Mouse (Mus musculus): ENCODE measurements around the gene Mtmr2.
"Not testable (repeated sequence)": the region's sequence is repeated elsewhere in the genome, so short reads cannot be mapped to it uniquely, and the experiment has no call there.

Mtmr2 gene

DNA sequence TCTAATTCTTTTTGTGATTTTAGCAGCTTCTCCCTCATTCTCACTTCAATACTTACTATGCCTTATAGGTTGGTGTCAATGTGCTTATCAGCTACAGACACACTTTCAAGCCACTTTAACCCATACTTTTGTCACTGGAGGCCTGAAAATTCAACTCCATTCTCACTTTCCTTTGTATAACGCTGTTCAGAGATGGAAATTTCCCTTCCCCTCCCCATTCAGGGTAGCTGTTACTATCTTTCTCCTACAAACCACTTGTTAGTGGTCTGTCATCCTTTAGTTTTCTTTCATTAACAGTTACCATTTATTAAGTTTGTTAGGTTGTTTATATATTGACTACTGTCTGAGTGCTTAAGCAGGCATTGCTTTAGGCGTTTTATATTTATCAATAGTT lies at the start of gene Mtmr2:
Gene Mtmr2, plus strand, starts transcription at position 7 of the 394 bp plus-strand sequence.
- no peak for DNase-seq

DNA sequence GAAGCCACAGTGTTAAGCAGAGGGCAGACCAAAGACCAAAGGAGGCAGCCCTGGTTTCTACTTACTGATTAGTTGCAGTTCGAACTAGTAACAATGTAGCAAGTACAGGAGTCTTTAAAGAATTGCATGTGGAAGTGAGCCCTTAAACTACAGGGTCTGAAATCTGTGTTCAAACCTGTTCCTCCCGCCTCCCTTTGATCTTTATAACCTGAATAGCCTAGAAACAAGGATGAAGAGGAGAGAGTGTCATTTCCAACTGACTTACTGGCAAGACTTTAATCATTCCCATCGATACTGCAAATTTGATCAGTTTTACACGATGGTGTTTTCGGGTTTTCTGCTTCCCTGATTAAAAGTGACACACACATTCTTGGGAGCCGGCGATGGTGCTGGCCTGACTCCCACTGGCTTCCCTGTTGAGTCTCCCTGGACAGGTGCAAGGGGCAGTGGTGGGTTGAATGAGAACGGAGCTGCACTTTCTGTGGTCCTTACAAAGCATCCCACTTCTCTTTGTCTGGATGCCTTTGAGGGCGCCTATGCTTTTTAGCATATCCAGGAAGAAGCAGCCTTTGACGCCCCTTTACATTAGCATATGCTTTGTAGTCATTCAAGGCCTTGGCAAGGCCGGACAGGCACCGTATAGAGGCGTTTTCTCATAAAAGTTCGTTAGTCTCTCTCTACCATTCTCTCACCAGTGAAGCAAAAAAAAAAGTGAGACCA lies 49.0 kb upstream of the Mtmr2 start:
- no peak for DNase-seq

DNA sequence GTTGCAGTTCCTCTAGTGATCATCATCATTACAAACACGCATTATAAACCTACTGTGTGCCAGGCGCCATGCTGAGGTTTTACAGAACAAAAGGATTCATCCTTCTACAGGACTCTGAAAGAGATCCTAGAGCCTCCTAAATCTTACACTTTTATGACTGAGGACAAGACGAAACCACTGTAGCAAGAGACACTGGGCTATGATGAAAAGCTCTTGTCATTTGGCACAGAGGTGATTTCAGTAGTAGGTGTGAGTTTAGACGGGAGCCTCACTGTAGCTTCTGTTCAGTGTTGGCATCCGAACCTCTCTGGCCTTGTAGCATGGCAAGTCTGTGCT lies 48.5 kb upstream of the Mtmr2 start:
- no peak for DNase-seq

DNA sequence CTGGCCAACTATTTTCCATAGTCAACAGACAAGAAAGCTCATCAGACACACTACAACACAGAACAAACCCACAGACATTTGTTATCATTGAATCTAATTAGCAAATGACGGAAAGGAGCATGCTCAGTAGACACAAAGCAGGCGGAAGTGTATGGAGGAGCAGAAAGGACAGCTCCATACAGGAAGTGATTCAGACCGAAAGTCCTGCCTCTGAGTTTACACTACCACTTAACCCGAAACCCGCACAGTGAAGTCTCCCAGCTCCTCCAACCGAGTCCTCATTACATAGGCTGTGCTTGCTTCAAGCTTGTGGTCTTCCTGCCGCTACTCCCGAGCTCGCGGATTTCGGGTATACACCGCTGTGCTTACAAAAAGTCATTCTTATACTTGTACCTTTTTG lies 46.4 kb upstream of the Mtmr2 start:
- DNase-seq, result no peak

DNA sequence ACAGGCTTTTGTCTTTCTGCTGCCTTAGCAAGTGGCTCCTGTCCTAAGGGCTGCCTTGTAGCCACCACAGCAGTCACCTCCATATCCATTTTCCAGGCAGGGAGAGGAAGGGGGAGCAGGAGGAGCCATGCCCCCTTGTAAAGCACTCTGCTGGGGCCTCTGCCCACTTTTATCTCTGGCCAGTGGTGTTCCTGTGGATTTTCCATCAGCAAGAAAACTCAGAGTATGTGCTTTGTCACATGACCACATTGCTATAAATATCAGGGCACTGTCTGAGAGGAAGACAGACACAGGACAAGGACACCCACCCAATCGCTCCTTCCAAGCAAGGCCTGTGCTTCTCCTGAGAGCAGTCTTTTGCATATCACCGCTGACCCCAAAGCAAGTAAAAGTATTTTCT lies 45.1 kb upstream of the Mtmr2 start:
- no peak for DNase-seq

DNA sequence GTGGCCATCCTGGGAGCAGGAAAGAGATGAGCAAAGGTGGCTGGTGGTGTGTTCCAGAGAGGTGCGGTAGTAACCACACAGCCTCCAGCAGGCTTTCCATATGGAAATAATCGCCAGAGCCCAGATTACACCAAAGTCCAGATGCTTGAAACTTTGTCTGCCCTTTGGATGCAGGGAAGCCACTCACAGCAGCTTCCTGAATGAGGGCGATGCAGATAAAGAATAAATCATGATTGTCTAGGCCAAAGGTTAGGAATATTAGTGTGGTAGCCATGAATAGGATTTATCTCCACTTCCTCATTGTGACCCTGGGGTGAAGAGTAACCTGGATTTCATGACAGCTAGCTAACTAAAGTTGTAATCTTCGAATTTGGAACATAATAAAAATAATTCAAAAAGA lies 43.3 kb upstream of the Mtmr2 start:
- no peak for DNase-seq

DNA sequence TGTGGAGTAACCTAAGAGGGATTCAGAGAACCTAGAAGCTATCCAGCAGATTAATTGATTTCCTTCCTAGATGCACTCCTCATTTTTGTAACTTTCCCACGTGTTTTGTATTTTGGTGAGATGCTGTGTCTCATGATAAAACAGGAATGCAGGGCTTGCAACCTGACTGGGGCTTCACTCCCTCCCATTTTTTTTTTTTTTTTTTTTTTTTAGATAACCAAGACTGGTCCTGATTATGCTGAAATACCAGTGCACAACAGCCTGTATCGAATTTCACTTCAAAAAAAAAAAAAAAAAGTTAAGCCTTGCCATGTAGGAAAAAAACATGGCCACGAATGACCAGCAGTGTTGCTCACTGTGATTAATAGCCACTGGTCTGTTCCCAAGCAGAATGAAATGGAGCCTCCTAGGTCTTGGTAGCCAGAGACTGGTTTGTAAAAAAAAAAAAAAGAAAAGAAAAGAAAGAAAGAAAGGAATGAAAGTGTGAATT lies 41.1 kb upstream of the Mtmr2 start:
- no peak for DNase-seq

DNA sequence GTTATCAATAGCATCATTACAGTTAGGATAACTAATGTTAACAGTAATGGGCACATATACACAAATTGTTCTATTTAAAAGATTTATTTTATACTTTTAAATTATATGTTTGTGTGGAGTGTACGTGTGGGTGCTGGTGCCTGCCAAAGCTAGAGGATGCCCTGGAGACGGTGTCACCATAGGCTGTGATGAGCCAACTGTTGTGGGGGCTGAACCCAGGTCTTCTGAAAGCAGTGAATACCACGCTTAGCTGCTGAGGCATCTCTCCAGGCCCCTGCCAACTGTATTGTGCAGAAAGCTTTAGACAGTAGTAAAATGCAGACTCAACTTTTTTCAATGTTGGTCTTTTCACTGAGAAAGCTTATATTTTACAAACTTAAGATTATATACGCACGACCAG lies 38.8 kb upstream of the Mtmr2 start:
- no peak for DNase-seq

DNA sequence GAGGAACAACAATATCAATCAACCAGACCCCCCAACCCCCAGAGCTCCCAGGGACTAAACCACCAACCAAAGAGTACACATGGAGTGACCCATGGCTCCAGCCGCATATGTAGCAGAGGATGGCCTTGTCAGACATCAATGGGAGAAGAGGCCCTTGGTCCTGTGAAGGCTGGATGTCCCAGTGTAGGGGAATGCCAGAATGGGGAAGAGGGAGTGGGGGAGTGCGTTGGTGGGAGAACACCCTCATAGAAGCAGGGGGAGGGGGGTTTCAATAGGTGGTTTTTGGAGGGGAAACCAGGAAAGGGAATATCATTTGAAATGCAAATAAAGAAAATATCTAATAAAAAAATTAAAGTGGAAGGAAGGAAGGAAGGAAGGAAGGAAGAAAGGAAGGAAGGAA lies 32.3 kb upstream of the Mtmr2 start:
- not testable (repeated sequence) for DNase-seq

DNA sequence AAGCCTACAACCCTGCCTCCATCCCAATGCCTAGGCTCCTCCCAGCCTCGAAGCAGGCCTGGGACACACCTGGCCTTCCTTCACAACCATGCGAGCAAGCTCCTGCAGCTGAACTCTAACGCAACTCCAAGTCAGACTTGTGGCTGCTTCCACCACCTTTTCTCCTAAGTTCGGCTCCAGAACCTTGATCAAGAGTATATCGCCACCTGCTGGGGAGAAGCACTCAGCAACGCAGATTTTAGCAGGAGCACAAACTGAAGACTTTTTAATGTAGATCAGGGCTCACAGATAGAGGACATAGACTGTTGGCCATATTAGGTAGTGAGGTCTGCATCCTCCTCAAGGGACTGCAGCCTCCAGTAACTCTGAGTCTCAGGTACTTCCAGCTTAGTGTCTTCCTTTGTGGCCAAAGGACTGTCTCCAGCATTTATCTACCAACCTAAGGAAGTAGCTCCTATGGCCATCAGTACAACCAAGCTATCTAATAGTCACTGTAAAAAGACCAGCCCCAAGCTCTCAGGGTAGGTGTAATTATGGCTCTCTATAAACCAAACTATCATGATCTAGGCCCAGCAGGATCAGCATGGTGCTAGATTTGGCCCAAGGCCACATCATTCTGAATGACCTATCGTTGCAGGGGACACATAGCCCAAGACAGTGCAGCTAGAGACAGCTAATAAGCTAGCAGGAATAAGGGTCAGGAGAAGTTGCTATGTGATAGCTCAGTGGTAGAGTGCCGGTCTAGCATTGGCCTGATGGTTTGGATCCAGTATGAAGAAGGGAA lies 31.7 kb upstream of the Mtmr2 start:
- peak; percentile 63 to 84 for DNase-seq

DNA sequence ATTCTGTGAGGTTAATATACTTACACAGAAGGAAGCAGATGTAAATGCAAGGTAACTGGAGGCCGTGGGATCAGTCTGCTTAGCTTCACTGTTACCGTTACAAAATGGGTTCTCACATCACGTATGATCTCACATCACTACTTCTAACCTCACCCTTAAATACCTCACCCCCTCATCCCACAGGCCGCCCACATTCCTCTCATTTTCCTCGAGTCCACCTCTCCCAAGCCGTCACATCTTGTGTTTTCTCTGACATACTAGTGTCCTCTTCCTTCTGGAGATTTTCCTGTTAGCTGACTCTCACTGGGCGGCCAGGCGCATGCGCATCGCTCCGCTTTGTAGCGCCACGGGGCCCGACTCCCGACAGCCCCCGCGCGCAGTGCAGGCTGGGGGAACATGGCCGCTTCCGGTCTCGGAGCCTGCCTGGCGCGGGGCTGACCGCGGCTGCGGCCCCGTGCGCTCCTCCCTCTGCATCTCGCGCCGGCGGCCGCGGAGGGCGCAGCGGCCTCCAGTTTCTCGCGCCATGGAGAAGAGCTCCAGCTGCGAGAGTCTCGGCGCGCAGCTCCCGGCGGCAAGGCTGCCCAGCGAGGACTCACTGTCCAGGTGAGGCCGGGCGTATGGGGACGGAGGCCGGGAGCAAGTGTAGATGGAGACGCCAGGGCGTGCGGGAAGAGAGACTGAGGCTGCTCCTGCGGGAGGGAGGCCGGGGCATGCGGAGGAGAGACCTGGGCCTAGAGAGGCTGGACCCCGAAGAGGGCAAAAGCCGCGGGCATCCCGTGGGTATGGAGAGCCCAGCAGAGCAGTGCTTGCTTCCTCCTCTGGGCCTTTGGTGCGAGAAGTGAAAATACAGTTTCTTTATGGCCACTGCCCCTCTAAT lies 826 bp downstream of the Mtmr2 start:
- peak; percentile 96 to 97 for DNase-seq

DNA sequence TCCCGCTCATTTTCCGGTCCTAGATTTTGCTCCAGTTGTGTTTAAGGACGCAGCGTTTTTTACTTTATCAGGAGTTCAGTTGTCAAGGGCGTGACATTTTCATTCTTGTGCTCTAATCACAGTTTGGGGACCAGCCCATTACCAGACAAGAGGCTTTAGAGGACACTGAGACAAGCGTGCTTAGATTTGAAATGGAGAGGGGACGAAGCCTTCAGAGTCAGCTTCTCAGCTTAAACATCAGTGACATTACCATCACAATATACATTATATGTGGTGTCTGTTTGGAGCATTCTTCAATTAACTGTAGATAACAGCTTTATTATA lies 1.4 kb downstream of the Mtmr2 start:
- DNase-seq, result no peak

DNA sequence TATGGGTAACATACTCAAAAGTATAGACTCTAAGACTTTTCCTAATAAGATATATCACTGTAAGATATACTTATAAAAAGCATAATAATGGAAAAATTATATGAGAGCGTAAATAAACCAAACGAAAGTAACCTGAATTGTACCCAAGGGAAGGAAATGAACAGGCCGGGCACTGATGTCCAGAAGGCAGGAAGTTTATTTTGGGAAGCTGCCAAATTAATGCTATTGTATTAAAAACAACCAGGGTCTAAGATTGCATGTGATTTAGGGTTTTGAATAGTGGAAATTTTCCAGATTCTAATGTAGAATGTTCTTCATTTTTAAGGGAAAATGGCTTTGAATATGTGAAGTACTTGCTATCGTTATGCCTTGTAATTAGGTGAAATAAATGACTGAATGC lies 4.3 kb downstream of the Mtmr2 start:
- DNase-seq, result no peak

DNA sequence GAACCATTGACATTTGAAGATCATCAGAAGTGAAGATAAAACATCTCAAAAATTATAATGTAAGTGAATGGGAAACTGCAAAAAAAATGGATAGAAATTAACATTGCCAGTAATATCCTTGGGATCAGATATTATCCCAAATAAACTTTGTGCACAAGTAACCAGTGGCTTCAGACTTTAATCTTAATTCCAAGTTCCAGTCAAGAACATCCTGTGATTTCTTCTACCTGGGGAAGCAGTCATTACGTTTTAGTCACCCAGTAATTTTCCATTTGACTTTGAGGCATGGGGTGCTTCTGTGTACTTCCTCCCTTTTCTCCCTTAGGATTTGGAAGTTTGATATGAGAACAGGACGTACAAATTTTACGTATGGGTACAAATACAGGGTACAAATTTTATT lies 12.2 kb downstream of the Mtmr2 start:
- DNase-seq, result no peak

DNA sequence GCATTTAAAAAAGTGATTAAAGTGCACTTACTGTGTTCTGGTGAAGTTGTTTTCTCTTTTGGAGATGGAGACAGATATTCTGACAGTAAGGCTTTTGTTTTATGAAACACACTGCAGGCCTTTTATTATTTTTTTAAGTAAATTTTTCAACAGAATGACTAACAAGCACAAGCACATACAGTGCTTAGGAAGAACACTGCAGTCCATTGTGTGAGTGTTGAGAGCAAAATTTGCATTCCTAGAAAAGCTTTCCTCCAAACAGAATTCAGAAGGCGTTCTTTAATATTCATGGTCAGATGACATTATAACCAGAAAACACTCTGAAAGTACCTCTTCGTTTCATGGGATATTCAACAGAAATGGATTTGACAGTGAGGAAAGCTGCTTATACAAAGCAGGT lies 17.4 kb downstream of the Mtmr2 start:
- no peak for DNase-seq

DNA sequence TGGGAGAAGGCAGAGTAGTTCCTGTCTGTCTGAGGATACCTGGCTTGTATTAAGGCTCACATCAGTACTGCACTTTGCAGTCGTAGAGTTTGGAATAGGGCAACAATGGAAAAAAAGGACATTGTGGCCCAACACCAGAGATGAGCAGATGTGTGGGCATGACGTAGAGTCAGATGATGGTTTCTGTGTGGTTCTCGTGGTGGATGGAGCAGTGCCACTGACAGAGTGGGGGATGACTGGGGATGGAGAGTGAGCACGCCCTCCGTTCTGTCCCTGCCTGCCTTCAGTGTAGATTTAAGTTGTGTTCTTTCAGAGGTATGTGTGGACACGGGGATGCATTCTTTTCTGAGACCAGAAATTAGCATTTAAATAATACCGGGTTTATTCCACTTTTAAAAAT lies 18.4 kb downstream of the Mtmr2 start:
- DNase-seq, result no peak

DNA sequence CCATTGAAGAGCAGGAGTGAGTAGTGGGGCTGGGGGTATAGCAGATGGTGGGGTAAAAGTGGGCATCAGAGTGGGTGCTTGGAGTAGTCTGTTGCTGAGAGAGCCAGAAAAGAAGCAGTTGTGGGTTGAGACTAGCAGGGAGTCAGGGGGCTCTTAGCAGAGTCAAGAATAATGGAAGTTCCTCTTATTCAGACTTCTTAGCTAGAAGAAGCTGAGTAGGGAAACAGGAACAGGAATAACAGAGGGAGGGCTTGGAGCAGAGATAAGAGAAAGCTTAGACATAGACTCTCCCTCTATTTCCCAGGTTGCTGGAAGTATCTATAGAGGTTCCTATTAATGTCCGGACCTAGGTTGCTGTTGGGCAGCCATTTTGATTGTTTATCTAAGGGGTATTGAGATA lies 26.5 kb downstream of the Mtmr2 start:
- no peak for DNase-seq

DNA sequence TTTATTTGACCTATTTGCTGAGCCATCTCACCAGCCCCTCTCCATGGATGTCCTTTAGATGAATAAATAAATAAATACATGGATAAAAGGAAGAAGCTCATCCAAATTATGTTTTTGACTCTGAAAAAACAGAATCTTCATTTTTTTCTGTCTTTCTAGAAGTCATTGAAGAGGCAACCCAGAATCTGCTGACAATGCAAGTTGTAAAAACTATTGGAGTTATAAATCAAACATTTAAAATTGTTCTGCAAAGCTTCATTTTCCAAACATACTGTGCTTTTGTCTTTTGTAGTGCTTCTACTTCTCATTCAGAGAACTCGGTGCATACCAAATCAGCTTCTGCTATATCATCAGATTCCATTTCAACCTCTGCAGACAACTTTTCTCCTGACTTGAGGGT lies 33.8 kb downstream of the Mtmr2 start:
- no peak for DNase-seq

DNA sequence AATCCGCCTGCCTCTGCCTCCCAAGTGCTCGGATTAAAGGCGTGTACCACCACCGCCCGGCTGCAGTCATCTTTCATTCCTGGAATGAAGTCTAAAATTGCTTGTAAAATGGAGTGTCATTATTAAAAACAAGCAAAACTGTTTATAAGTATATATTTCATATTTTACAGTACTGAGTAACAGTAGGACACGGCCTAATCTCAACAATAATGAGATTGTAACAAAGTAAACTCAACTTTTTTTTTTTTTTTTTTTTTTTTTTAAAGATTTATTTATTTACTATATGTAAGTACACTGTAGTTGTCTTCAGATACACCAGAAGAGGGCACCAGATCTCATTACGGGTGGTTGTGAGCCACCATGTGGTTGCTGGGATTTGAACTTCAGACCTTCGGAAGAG lies 42.7 kb downstream of the Mtmr2 start:
- not testable (repeated sequence) for DNase-seq

DNA sequence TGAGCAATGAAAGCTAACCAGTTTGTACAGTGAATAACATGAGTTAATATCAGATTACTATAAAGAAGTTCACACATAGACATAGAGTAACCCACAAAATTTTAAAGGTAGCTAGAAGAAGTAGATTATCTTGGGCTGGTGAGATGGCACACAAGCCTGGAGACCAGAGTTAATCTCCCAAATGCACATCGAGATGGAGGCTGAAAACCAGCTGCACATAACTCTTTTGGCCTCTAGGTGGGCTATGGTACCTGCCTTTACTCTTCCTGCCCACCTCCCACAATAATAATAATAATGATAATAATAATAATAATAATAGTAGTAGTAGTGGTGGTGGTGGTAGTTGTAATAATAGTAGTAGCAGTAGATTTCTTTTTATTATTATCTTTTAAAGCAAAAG lies 46.1 kb downstream of the Mtmr2 start:
- no peak for DNase-seq

DNA sequence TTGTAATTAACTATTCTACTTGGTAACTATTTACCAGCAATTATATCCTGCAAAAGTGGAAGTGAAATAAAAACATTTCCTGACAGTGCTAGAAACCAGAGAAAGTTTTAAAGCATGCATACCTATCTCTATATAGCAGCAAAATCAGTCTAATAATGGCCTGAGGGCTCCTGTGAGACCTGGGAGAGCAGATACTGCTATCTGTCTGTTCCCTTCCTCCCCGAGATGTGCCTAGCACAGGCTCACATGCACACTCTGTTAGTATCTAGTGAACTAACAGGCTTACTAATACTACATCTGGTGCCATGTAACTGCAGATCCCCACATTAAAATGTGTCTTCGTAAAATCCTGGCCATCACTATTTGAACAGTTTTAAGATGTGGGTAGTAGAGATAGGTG lies 46.5 kb downstream of the Mtmr2 start:
- no peak for DNase-seq

DNA sequence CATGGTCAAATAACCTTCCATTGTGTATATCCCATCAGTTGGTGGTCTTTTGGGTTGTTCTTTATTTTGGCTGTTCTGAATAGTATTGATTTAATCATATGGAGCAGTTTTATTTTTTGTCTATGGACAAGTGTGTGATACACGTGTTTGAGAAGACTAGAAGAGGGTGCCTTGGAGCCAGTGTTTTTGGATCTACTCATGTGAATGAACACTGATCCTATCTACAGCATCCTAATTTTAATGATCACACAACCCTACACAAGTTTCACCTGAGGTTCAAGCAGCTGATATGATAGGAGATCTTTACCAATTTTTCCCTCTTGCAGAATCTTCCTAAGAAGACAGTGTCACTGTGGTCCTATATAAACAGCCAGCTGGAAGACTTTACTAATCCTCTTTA lies 56.3 kb downstream of the Mtmr2 start:
- DNase-seq, result no peak

DNA sequence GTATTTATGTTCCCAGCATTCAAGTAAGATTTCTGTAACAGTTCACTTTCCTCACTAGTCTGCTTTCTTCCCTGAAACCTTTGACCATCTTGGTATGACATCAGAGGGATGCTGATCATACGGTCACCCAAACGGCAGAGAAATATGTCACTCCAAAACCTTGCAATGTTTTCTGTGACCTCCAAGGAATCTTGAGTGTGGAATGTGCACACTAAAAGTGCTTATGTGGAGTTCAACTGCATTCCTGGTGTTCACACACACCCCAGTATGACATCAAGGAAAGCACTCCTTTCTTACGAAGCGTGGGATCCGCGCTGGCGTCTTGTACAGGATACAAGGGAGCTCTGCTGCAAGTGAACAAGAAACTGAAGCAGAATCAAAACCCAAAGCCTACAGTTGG lies 58.6 kb downstream of the Mtmr2 start:
- no peak for DNase-seq

DNA sequence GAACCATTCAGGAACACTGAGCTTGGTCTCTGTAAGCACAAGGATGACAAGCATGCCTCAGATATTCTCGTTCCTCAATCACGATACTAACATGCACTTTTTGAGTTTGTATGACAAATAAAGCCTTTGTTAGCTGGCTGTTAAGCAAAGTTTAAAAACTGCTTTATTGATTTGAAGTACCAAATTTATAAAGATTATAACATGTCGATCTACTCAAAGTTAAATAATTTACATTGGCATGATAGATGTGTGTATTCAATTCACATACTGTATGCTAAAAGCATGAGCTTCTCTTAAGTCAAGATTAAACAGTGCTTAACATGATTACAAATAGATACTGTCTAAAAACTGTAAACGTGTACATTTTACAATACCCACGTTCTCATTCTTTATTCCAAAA lies 59.4 kb downstream of the Mtmr2 start:
- no peak for DNase-seq

Measured in lung, postnatal 4 days (tissue).